Mouse (Mus musculus) MEL (cell line): ENCODE results near the gene Hoxb4.

Experiments used
- CTCF ChIP-seq, 3 experiments: IDR thresholded peaks in 2 of 3; conservative IDR thresholded peaks in 1 of 3; 2 replicates each; pipeline ENCODE4 v1.5.1; 2011 to 2012; ENCODE audit warnings: low read length in 3 of 3, low read depth in 2 of 3, mild to moderate bottlenecking in 2 of 3, improper control_type of control experiment in 1 of 3, inconsistent platforms in 1 of 3, mixed read lengths in 1 of 3, moderate library complexity in 1 of 3; ENCODE audit not compliant: control insufficient read depth in 1 of 3, insufficient read depth in 1 of 3, poor library complexity in 1 of 3, severe bottlenecking in 1 of 3
- TAL1 ChIP-seq: IDR thresholded peaks from 2 replicates; pipeline ENCODE4 v1.6.1; 2012; ENCODE audit warnings: mild to moderate bottlenecking, inconsistent platforms, low read length, moderate library complexity, mixed read lengths
- ZNF384 ChIP-seq: IDR thresholded peaks from 2 replicates; pipeline ENCODE4 v1.6.1; 2012; ENCODE audit warnings: low read depth, mild to moderate bottlenecking, inconsistent platforms, low read length, improper control_type of control experiment

DNA sequence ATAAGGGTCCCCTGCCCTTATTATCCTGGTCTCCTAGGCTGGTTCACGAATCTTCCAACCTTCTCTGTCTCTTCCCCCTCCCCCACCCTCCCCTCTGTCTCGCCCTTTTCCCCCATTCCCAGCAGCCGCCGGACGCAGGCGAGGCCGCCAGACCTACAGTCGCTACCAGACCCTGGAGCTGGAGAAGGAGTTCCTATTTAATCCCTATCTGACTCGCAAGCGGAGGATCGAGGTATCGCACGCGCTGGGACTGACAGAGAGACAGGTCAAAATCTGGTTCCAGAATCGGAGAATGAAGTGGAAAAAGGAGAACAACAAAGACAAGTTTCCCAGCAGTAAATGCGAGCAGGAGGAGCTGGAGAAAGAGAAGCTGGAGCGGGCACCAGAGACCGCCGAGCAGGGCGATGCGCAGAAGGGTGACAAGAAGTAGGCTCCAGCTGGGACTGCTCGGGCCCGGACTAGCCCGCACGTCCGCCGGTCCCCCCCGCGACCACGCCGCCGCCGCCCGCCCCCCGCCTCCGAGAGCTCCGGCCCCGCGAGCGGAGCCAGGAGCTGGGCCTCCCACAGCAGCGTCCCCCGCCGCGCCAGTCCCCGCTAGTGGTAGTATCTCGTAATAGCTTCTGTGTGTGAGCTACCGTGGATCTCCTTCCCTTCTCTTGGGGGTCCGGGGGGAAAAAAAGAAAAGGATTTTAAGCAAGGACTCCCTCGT, 33.9 kb upstream of the Hoxb4 start:
- TF ChIP-seq ZNF384 (no peak), TAL1 (no peak), CTCF (IDR thresholded peaks at IDR 0.05 in 2 of 3, conservative IDR thresholded peaks at IDR 0.05 in 1 of 3; ENCODE audit: control insufficient read depth in 1 of 3, insufficient read depth in 1 of 3, low read depth in 2 of 3, low read length in 3 of 3, poor library complexity in 1 of 3, severe bottlenecking in 1 of 3) (no peak)
